Mouse (Mus musculus) c-Kit-negative CD71-positive TER-119-positive erythroid progenitor cells, embryonic 14.5 days (primary cell): ENCODE measurements at regions not wholly inside any gene's neighbourhood (a gene's known extent, or its start where the extent isn't known, plus 50 kb on each side); places are given as distances from the start of the nearest gene placed in this dataset.

ENCODE experiments used
- DNase-seq: peaks from one replicate; pipeline ENCODE4 v3.0.0-alpha.2; 2013; ENCODE audit warnings: low read depth, low spot score

- DNase-seq, result no peak
Observed at GRCm38 (mm10) chr5:50570701-50571100, 511.9 kb upstream of the Adgra3 start.

GRCm38 (mm10) chr5:50551125-50551524, 492.3 kb upstream of the Adgra3 start:
- no peak for DNase-seq

GRCm38 (mm10) chr5:50512539-50512938, 453.7 kb upstream of the Adgra3 start:
- no peak for DNase-seq

- DNase-seq, result no peak
Observed at GRCm38 (mm10) chr5:50509696-50510421, 451.1 kb upstream of the Adgra3 start.

- no peak for DNase-seq
Observed at GRCm38 (mm10) chr5:50490223-50490622, 431.4 kb upstream of the Adgra3 start.

GRCm38 (mm10) chr5:50476985-50477384, 418.2 kb upstream of the Adgra3 start:
- DNase-seq, result peak; percentile 6

GRCm38 (mm10) chr5:50461491-50461890, 402.7 kb upstream of the Adgra3 start:
- DNase-seq, result no peak

GRCm38 (mm10) chr5:50457621-50458020, 398.8 kb upstream of the Adgra3 start:
- no peak for DNase-seq

GRCm38 (mm10) chr5:50454387-50454786, 395.6 kb upstream of the Adgra3 start:
- DNase-seq, result no peak

- DNase-seq, result no peak
Observed at GRCm38 (mm10) chr5:50406923-50407322, 348.1 kb upstream of the Adgra3 start.

- no peak for DNase-seq
Observed at GRCm38 (mm10) chr5:50406520-50406919, 347.7 kb upstream of the Adgra3 start.
